Mouse (Mus musculus): Measurements from ENCODE around the gene Kcnj15. TPM values are rescaled to one million over a fixed set of nuclear protein-coding genes. Genes with fewer than 3 reads are reported as not detected.

Gene Kcnj15
- polyA plus RNA-seq, 1 experiment: 0.01 TPM

GRCm38 (mm10) chr16:95242114-95242513 lies 15.2 kb upstream of the Kcnj15 start:
- TF ChIP-seq MYOG (IDR thresholded peaks at IDR 0.05; ENCODE audit: control insufficient read depth in 1 of 3, insufficient read depth in 1 of 3, insufficient read length in 2 of 3, low read depth in 2 of 3): no peak
- no peak for TF ChIP-seq CEBPB (IDR thresholded peaks at IDR 0.05; ENCODE audit: insufficient read depth, poor library complexity, severe bottlenecking)
- TF ChIP-seq REST (IDR thresholded peaks at IDR 0.05; ENCODE audit: insufficient read depth, insufficient read length): no peak
- no peak for TF ChIP-seq TCF3 (IDR thresholded peaks at IDR 0.05; ENCODE audit: insufficient read length, low read depth)
- no peak for TF ChIP-seq POLR2A (IDR thresholded peaks at IDR 0.05; ENCODE audit: insufficient read length, low read depth)
- TF ChIP-seq USF1 (IDR thresholded peaks at IDR 0.05; ENCODE audit: low read depth): no peak
- no peak for TF ChIP-seq TCF12 (IDR thresholded peaks at IDR 0.05; ENCODE audit: insufficient read depth, poor library complexity, severe bottlenecking)
- TF ChIP-seq MYOD1 (IDR thresholded peaks at IDR 0.05; ENCODE audit: control insufficient read depth in 1 of 3, insufficient read length in 2 of 3, low read depth in 2 of 3): no peak
- no peak for TF ChIP-seq MAX (IDR thresholded peaks at IDR 0.05; ENCODE audit: low read depth)
- no peak for TF ChIP-seq E2F4 (IDR thresholded peaks at IDR 0.05; ENCODE audit: insufficient read depth)
- no peak for TF ChIP-seq SRF (IDR thresholded peaks at IDR 0.05; ENCODE audit: control insufficient read depth, insufficient read length, low read depth)
- no peak for TF ChIP-seq POLR2AphosphoS2 (IDR thresholded peaks at IDR 0.05; ENCODE audit: insufficient read length, low read depth)

GRCm38 (mm10) chr16:95243401-95243800 lies 14.0 kb upstream of the Kcnj15 start:
- TF ChIP-seq E2F4 (IDR thresholded peaks at IDR 0.05; ENCODE audit: insufficient read depth) (no peak), TCF12 (IDR thresholded peaks at IDR 0.05; ENCODE audit: insufficient read depth, poor library complexity, severe bottlenecking) (no peak), MYOD1 (IDR thresholded peaks at IDR 0.05; ENCODE audit: control insufficient read depth in 1 of 3, insufficient read length in 2 of 3, low read depth in 2 of 3) (no peak), SRF (IDR thresholded peaks at IDR 0.05; ENCODE audit: control insufficient read depth, insufficient read length, low read depth) (no peak), USF1 (IDR thresholded peaks at IDR 0.05; ENCODE audit: low read depth) (no peak), REST (IDR thresholded peaks at IDR 0.05; ENCODE audit: insufficient read depth, insufficient read length) (no peak), TCF3 (IDR thresholded peaks at IDR 0.05; ENCODE audit: insufficient read length, low read depth) (no peak), POLR2AphosphoS2 (IDR thresholded peaks at IDR 0.05; ENCODE audit: insufficient read length, low read depth) (no peak)
- Histone ChIP-seq H3K79me2 (ENCODE audit: control insufficient read depth, insufficient read depth) (no peaks in the 10 kb centered on the region), H3K4me3 (no peak overlapping the region), H3K27me3 (ENCODE audit: control insufficient read depth, insufficient read depth, insufficient read length) (no peaks in the 10 kb centered on the region), H3K36me3 (ENCODE audit: control insufficient read depth, insufficient read depth) (no peaks in the 10 kb centered on the region), H3K4me2 (ENCODE audit: low read depth) (no peak overlapping the region), H3ac (ENCODE audit: control insufficient read depth, insufficient read length) (no peak overlapping the region)

More at GRCm38 (mm10) chr16:95242114-95242513, 15.2 kb upstream of the Kcnj15 start:
- H3K27me3 ChIP-seq (ENCODE audit: control insufficient read depth, insufficient read depth, insufficient read length): no peaks in the 10 kb centered on the region
- H3K4me2 ChIP-seq (ENCODE audit: low read depth): no peak overlapping the region
- no peak overlapping the region for H3K4me3 ChIP-seq
- no peaks in the 10 kb centered on the region for H3K36me3 ChIP-seq (ENCODE audit: control insufficient read depth, insufficient read depth)
- no peak overlapping the region for H3ac ChIP-seq (ENCODE audit: control insufficient read depth, insufficient read length)
- H3K79me2 ChIP-seq (ENCODE audit: control insufficient read depth, insufficient read depth): no peaks in the 10 kb centered on the region

- no peak overlapping the region for H3ac ChIP-seq (ENCODE audit: control insufficient read depth, insufficient read length)
- no peak overlapping the region for H3K4me2 ChIP-seq (ENCODE audit: low read depth)
- no peak for TF ChIP-seq USF1 (IDR thresholded peaks at IDR 0.05; ENCODE audit: low read depth)
- no peak for TF ChIP-seq CEBPB (IDR thresholded peaks at IDR 0.05; ENCODE audit: insufficient read depth, poor library complexity, severe bottlenecking)
- TF ChIP-seq MYOG (IDR thresholded peaks at IDR 0.05; ENCODE audit: control insufficient read depth in 1 of 3, insufficient read depth in 1 of 3, insufficient read length in 2 of 3, low read depth in 2 of 3): no peak
- H3K36me3 ChIP-seq (ENCODE audit: control insufficient read depth, insufficient read depth): no peaks in the 10 kb centered on the region
- H3K79me2 ChIP-seq (ENCODE audit: control insufficient read depth, insufficient read depth): no peaks in the 10 kb centered on the region
- H3K4me3 ChIP-seq: no peak overlapping the region
- H3K27me3 ChIP-seq (ENCODE audit: control insufficient read depth, insufficient read depth, insufficient read length): no peaks in the 10 kb centered on the region
Observed at GRCm38 (mm10) chr16:95244626-95245303, 12.6 kb upstream of the Kcnj15 start.

GRCm38 (mm10) chr16:95245499-95245898 lies 11.9 kb upstream of the Kcnj15 start:
- TF ChIP-seq E2F4 (IDR thresholded peaks at IDR 0.05; ENCODE audit: insufficient read depth) (no peak), POLR2A (IDR thresholded peaks at IDR 0.05; ENCODE audit: insufficient read length, low read depth) (no peak), TCF12 (IDR thresholded peaks at IDR 0.05; ENCODE audit: insufficient read depth, poor library complexity, severe bottlenecking) (no peak)
- no peaks in the 10 kb centered on the region for H3K27me3 ChIP-seq (ENCODE audit: control insufficient read depth, insufficient read depth, insufficient read length)
- H3K79me2 ChIP-seq (ENCODE audit: control insufficient read depth, insufficient read depth): no peaks in the 10 kb centered on the region
- no peak overlapping the region for H3K4me2 ChIP-seq (ENCODE audit: low read depth)
- H3ac ChIP-seq (ENCODE audit: control insufficient read depth, insufficient read length): no peak overlapping the region
- H3K4me3 ChIP-seq: no peak overlapping the region
- no peaks in the 10 kb centered on the region for H3K36me3 ChIP-seq (ENCODE audit: control insufficient read depth, insufficient read depth)

- Histone ChIP-seq H3K4me3 (no peak overlapping the region), H3K36me3 (ENCODE audit: control insufficient read depth, insufficient read depth) (no peaks in the 10 kb centered on the region), H3K4me2 (ENCODE audit: low read depth) (no peak overlapping the region), H3K27me3 (ENCODE audit: control insufficient read depth, insufficient read depth, insufficient read length) (no peaks in the 10 kb centered on the region), H3K79me2 (ENCODE audit: control insufficient read depth, insufficient read depth) (no peaks in the 10 kb centered on the region), H3ac (ENCODE audit: control insufficient read depth, insufficient read length) (no peak overlapping the region)
- TF ChIP-seq TCF12 (IDR thresholded peaks at IDR 0.05; ENCODE audit: insufficient read depth, poor library complexity, severe bottlenecking) (no peak), REST (IDR thresholded peaks at IDR 0.05; ENCODE audit: insufficient read depth, insufficient read length) (no peak), TCF3 (IDR thresholded peaks at IDR 0.05; ENCODE audit: insufficient read length, low read depth) (no peak), MYOD1 (IDR thresholded peaks at IDR 0.05; ENCODE audit: control insufficient read depth in 1 of 3, insufficient read length in 2 of 3, low read depth in 2 of 3) (no peak)
Observed at GRCm38 (mm10) chr16:95248646-95249045, 8.7 kb upstream of the Kcnj15 start.

Measured in myocyte (in vitro differentiated cells).